Mouse (Mus musculus): ENCODE measurements around the gene Mtmr4. TPM values are rescaled to one million over a fixed set of nuclear protein-coding genes. Genes with fewer than 3 reads are reported as not detected.

Gene Mtmr4
- total and polyA plus RNA-seq, 3 experiments: 29.4 to 32.9 (median 29.5) TPM

DNA sequence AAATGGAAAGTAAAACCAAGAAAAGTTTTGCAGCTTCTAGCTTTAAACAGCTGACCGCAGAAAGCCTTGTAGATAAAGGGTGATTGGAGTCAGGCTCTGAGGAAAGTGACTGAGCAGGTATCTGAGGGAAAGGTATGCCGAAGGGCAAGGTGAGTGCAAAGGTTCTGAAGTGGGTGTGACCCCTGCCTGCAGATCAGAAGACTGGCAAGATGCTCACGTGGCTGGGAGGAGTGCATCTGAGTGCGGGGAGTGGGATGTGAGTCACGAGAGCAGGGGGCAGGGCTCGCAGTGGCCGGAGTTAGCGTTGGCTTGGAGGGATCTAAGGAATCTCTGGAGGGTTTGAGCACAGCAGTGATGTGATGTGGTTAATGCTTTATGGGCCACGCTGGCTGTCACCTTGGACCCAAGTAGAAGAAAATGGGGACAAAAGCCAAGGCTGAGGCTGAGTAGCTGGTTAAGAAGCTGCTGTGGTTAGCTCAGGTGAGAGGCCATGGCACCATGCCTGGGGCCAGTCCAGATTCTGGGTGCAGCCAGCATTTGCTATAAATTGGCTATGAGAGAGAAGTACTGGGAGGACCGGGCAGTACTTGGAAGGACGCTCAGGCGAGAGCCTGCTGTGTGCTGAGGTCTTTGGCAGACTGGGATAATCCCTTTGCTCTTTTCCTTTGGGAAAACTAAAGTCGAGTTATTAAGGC, 7.6 kb downstream of the Mtmr4 start:
- Histone ChIP-seq H3K36me3 (replicated peaks in 1 of 2; ENCODE audit: control insufficient read depth in 1 of 2, insufficient read depth in 1 of 2, low read length in 1 of 2) (peaks cover 68 to 75% of the 10 kb centered on the region in 2 experiments), H3K27ac (ENCODE audit: insufficient read depth, low read depth) (no peak overlapping the region), H3K4me2 (ENCODE audit: insufficient read depth, low read depth, poor library complexity, severe bottlenecking) (no peak overlapping the region), H3K79me2 (replicated peaks; ENCODE audit: control insufficient read depth, extremely low read depth, insufficient read depth, poor library complexity, severe bottlenecking) (no peaks in the 10 kb centered on the region; the same call in 1 of the 2 replicates), H3K4me1 (ENCODE audit: control insufficient read depth in 1 of 2, insufficient read depth in 2 of 2) (peaks cover 18 to 71% of the 10 kb centered on the region in 2 experiments), H3K9ac (ENCODE audit: insufficient read depth, low read depth) (no peak overlapping the region), H3K27me3 (replicated peaks) (no peaks in the 10 kb centered on the region), H3K9me3 (replicated peaks; ENCODE audit: low read length) (no peaks in the 10 kb centered on the region), H3K4me3 (replicated peaks in 1 of 3; ENCODE audit: low read depth in 2 of 3, low read length in 2 of 3, poor library complexity in 1 of 3) (no peak overlapping the region)
- dilution Hi-C loops (cut with MboI; ENCODE audit: extremely low pct_ligation_motif_present, extremely low pct_unique_long_range_greater_than_20kb, low sequenced_read_pairs): no loop called here
- in situ Hi-C loops (cut with MboI; ENCODE audit: low pct_ligation_motif_present, low pct_unique_long_range_greater_than_20kb, low sequenced_read_pairs): no loop called here
- TF ChIP-seq ETS1 (conservative IDR thresholded peaks at IDR 0.05; ENCODE audit: low read depth, low read length) (no peak), EP300 (IDR thresholded peaks at IDR 0.05; ENCODE audit: low read length) (no peak), UBTF (IDR thresholded peaks at IDR 0.05; ENCODE audit: low read depth, low read length) (no peak), CTCF (conservative IDR thresholded peaks at IDR 0.05 in 1 of 2, IDR thresholded peaks at IDR 0.05 in 1 of 2; ENCODE audit: low read depth in 2 of 2, low read length in 2 of 2) (no peak), SMC3 (IDR thresholded peaks at IDR 0.05; ENCODE audit: low read depth, low read length) (no peak), NRF1 (IDR thresholded peaks at IDR 0.05; ENCODE audit: low read depth, low read length) (no peak), TBP (conservative IDR thresholded peaks at IDR 0.05; ENCODE audit: low read depth, low read length) (no peak), TCF12 (IDR thresholded peaks at IDR 0.05; ENCODE audit: low read depth, low read length) (no peak), MAX (IDR thresholded peaks at IDR 0.05; ENCODE audit: low read length) (no peak), CHD1 (IDR thresholded peaks at IDR 0.05; ENCODE audit: low read depth, low read length) (no peak), ELF1 (IDR thresholded peaks at IDR 0.05; ENCODE audit: low read depth, low read length) (no peak), HCFC1 (IDR thresholded peaks at IDR 0.05; ENCODE audit: low read depth, low read length) (no peak), JUN (IDR thresholded peaks at IDR 0.05; ENCODE audit: insufficient read depth, low read depth, low read length) (no peak), MEF2A (IDR thresholded peaks at IDR 0.05; ENCODE audit: borderline replicate concordance, low read depth, low read length) (no peak), ZNF384 (IDR thresholded peaks at IDR 0.05; ENCODE audit: low read depth, low read length) (no peak), E2F4 (IDR thresholded peaks at IDR 0.05; ENCODE audit: insufficient replicate concordance, low read depth, low read length) (no peak)
- DNase-seq (ENCODE audit: extremely low read depth): no peak

- peaks cover 77 to 83% of the 10 kb centered on the region in 2 experiments for H3K36me3 ChIP-seq (replicated peaks in 1 of 2; ENCODE audit: control insufficient read depth in 1 of 2, insufficient read depth in 1 of 2, low read length in 1 of 2)
- no peaks in the 10 kb centered on the region; the same call in 1 of the 2 replicates for H3K79me2 ChIP-seq (replicated peaks; ENCODE audit: control insufficient read depth, extremely low read depth, insufficient read depth, poor library complexity, severe bottlenecking)
- in situ Hi-C loops (cut with MboI; ENCODE audit: low pct_ligation_motif_present, low pct_unique_long_range_greater_than_20kb, low sequenced_read_pairs) (no loop called here), dilution Hi-C loops (cut with MboI; ENCODE audit: extremely low pct_ligation_motif_present, extremely low pct_unique_long_range_greater_than_20kb, low sequenced_read_pairs) (no loop called here)
- H3K4me2 ChIP-seq (ENCODE audit: insufficient read depth, low read depth, poor library complexity, severe bottlenecking): no peak overlapping the region
- H3K9me3 ChIP-seq (replicated peaks; ENCODE audit: low read length): no peaks in the 10 kb centered on the region
- no peaks in the 10 kb centered on the region for H3K27me3 ChIP-seq (replicated peaks)
- TF ChIP-seq E2F4 (IDR thresholded peaks at IDR 0.05; ENCODE audit: insufficient replicate concordance, low read depth, low read length) (no peak), USF1 (IDR thresholded peaks at IDR 0.05; ENCODE audit: low read depth, low read length) (no peak), MAFK (IDR thresholded peaks at IDR 0.05; ENCODE audit: insufficient replicate concordance, low read length) (no peak), RCOR1 (conservative IDR thresholded peaks at IDR 0.05; ENCODE audit: low read depth, low read length) (no peak), MEF2A (IDR thresholded peaks at IDR 0.05; ENCODE audit: borderline replicate concordance, low read depth, low read length) (no peak), BHLHE40 (IDR thresholded peaks at IDR 0.05; ENCODE audit: low read depth, low read length) (no peak), ZNF384 (IDR thresholded peaks at IDR 0.05; ENCODE audit: low read depth, low read length) (no peak), RAD21 (IDR thresholded peaks at IDR 0.05; ENCODE audit: low read depth, low read length) (no peak), IRF4 (IDR thresholded peaks at IDR 0.05; ENCODE audit: low read depth, low read length) (no peak), EP300 (IDR thresholded peaks at IDR 0.05; ENCODE audit: low read length) (no peak), SMC3 (IDR thresholded peaks at IDR 0.05; ENCODE audit: low read depth, low read length) (no peak), POLR2AphosphoS2 (IDR thresholded peaks at IDR 0.05; ENCODE audit: low read depth, low read length) (no peak), CHD1 (IDR thresholded peaks at IDR 0.05; ENCODE audit: low read depth, low read length) (no peak), JUN (IDR thresholded peaks at IDR 0.05; ENCODE audit: insufficient read depth, low read depth, low read length) (no peak), MXI1 (IDR thresholded peaks at IDR 0.05; ENCODE audit: low read depth, low read length) (no peak), ZKSCAN1 (IDR thresholded peaks at IDR 0.05; ENCODE audit: borderline replicate concordance, low read depth, low read length) (no peak), POLR2A (IDR thresholded peaks at IDR 0.05; ENCODE audit: low read depth, low read length) (no peak), PAX5 (IDR thresholded peaks at IDR 0.05; ENCODE audit: low read length) (no peak)
- no peak overlapping the region for H3K4me3 ChIP-seq (replicated peaks in 1 of 3; ENCODE audit: low read depth in 2 of 3, low read length in 2 of 3, poor library complexity in 1 of 3)
- no peak overlapping the region for H3K9ac ChIP-seq (ENCODE audit: insufficient read depth, low read depth)
- DNase-seq (ENCODE audit: extremely low read depth): no peak
- peaks cover 14 to 63% of the 10 kb centered on the region in 2 experiments for H3K4me1 ChIP-seq (ENCODE audit: control insufficient read depth in 1 of 2, insufficient read depth in 2 of 2)
- no peak overlapping the region for H3K27ac ChIP-seq (ENCODE audit: insufficient read depth, low read depth)
Measured at GRCm38 (mm10) chr11:87600322-87600853, 8.4 kb downstream of the Mtmr4 start.

Measured in CH12.LX (cell line).